Mouse (Mus musculus) lung, embryonic 14.5 days (tissue): ENCODE results near the gene Vps52. TPM values are rescaled to one million over a fixed set of nuclear protein-coding genes. Genes with fewer than 3 reads are reported as not detected.

ENCODE experiments used
- ATAC-seq: fragments of 200-750 bp; cut with Nextera tagmentation; 2 replicates; pipeline ENCODE4 v1.8.0; 2017; ENCODE audit warnings: mild to moderate bottlenecking, moderate TSS enrichment, moderate library complexity; ENCODE audit not compliant: insufficient read depth
- DNase-seq: peaks from one replicate; pipeline ENCODE4 v3.0.0-alpha.2; 2015
- H3K27ac ChIP-seq: fragments of 300-500 bp; sonication (generic); 2 replicates; pipeline ENCODE4 v1.5.1; 2014; ENCODE audit warnings: low read depth, mild to moderate bottlenecking, moderate library complexity
- H3K27me3 ChIP-seq: fragments of 300-500 bp; sonication (generic); 2 replicates; pipeline ENCODE4 v1.6.1; 2014; ENCODE audit warnings: low read length, control low read depth; ENCODE audit not compliant: insufficient read depth
- H3K36me3 ChIP-seq: fragments of 300-500 bp; sonication (generic); 2 replicates; pipeline ENCODE4 v1.6.1; 2014; ENCODE audit warnings: control low read depth; ENCODE audit not compliant: insufficient read depth
- H3K4me1 ChIP-seq: fragments of 300-500 bp; sonication (generic); 2 replicates; pipeline ENCODE4 v1.6.1; 2014; ENCODE audit warnings: antibody characterized with exemption, control low read depth; ENCODE audit not compliant: insufficient read depth
- H3K4me2 ChIP-seq: fragments of 300-500 bp; sonication (generic); 2 replicates; pipeline ENCODE4 v1.6.1; 2014; ENCODE audit warnings: mild to moderate bottlenecking
- H3K4me3 ChIP-seq: fragments of 300-500 bp; sonication (generic); 2 replicates; pipeline ENCODE4 v1.5.1; 2014; ENCODE audit warnings: low read depth, low read length
- H3K9ac ChIP-seq: fragments of 300-500 bp; sonication (generic); 2 replicates; pipeline ENCODE4 v1.6.1; 2014
- H3K9me3 ChIP-seq: fragments of 300-500 bp; sonication (generic); 2 replicates; pipeline ENCODE4 v1.6.1; 2016; ENCODE audit warnings: low read depth, low read length, control low read depth
- CTCF ChIP-seq: IDR thresholded peaks from 2 replicates; pipeline ENCODE4 v1.5.1; 2016; ENCODE audit warnings: antibody characterized with exemption, low read depth
- WGBS: fragments of 180-500 bp; shearing (Covaris S2); extraction: QIAGEN DNeasy Blood & Tissue Kit; methylation state at CpG from one replicate; pipeline ENCODE4 v1.1.7; 2014; 5-methylcytosine and 5-hydroxymethylcytosine counted together
- polyA plus RNA-seq: library from polyadenylated mRNA; unstranded; fragments of >200 nt; fragmentation: Nextera tagmentation; extraction: Ambion mirVana; gene quantifications from 2 replicates; pipeline ENCODE4 v1.2.1, GENCODE M21; 2014

Vps52 gene
- polyA plus RNA-seq, 1 experiment from 2014 or later: 34.8 TPM

DNA sequence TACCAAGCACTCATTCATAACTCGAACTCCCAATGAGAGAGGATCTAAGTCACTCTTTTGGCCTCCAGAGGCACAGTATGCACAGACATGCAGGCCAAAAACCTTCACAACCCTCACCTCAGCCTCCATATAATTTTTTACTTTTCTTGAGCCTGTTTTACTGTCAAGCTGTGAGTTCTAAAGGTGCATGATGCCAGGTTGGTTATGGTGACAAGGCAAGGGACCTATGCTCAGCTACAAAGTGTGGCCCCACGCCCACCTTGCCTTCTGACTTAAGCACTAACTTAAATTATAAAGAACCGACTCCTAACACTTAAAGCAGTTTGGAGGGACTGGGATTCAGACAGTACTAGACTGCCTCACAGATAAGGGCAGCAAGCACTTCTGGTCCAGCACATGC lies 2.3 kb upstream of the Vps52 start:
- DNase-seq: no peak
- H3K27ac ChIP-seq: no peak overlapping the region; the same call in 1 of the 2 replicates
- H3K9me3 ChIP-seq: no peaks in the 10 kb centered on the region
- H3K4me3 ChIP-seq: peak overlapping the region; percentile 99
- peaks cover 57% of the 10 kb centered on the region for H3K36me3 ChIP-seq
- ATAC-seq: no peak
- 80% methylated on average over 3 of the region's 3 CpGs for WGBS
- H3K4me1 ChIP-seq: peaks cover 26% of the 10 kb centered on the region; the same call in 1 of the 2 replicates
- no peak for TF ChIP-seq CTCF
- no peaks in the 10 kb centered on the region for H3K27me3 ChIP-seq
- peak overlapping the region; percentile 100 for H3K4me2 ChIP-seq
- peak overlapping the region; percentile 99 for H3K9ac ChIP-seq

DNA sequence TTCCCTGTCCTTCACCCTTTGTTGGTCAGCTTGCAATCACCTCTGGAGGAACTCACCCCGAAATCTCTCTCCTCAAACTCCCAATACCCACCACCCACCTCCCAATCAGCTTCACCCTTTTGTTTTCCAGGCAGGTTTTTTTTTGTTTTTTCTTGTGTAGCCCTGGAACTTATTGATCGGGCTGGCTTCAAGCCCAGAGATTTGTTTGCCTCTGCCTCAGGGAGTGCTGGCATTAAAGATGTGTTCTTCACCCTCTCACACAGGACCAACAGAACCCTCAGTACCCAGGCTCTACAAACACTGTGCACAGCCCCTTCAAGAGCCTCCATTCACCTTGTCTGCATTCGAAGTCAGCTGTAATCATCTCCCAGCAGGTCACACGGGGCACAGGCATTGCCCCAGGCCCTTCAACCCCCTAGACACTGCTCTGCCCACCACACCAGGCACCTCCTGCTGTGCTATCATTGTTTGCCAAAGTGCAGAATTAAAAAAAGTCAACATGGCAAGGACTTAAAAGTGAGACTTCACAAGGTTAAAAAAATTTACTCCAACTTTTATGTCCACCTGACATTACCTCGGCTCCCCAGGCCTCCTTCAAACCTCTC lies 1.5 kb upstream of the Vps52 start:
- Histone ChIP-seq H3K36me3 (peaks cover 56% of the 10 kb centered on the region), H3K27ac (peak overlapping the region; percentile 48; the same call in 1 of the 2 replicates), H3K4me3 (peak overlapping the region; percentile 99), H3K9ac (peak overlapping the region; percentile 99), H3K9me3 (no peaks in the 10 kb centered on the region), H3K4me1 (peaks cover 26% of the 10 kb centered on the region; the same call in 1 of the 2 replicates), H3K4me2 (peak overlapping the region; percentile 100), H3K27me3 (no peaks in the 10 kb centered on the region)
- DNase-seq (no peak), ATAC-seq (no peak)
- 35% methylated on average over 5 of the region's 5 CpGs for WGBS
- TF ChIP-seq CTCF: no peak

DNA sequence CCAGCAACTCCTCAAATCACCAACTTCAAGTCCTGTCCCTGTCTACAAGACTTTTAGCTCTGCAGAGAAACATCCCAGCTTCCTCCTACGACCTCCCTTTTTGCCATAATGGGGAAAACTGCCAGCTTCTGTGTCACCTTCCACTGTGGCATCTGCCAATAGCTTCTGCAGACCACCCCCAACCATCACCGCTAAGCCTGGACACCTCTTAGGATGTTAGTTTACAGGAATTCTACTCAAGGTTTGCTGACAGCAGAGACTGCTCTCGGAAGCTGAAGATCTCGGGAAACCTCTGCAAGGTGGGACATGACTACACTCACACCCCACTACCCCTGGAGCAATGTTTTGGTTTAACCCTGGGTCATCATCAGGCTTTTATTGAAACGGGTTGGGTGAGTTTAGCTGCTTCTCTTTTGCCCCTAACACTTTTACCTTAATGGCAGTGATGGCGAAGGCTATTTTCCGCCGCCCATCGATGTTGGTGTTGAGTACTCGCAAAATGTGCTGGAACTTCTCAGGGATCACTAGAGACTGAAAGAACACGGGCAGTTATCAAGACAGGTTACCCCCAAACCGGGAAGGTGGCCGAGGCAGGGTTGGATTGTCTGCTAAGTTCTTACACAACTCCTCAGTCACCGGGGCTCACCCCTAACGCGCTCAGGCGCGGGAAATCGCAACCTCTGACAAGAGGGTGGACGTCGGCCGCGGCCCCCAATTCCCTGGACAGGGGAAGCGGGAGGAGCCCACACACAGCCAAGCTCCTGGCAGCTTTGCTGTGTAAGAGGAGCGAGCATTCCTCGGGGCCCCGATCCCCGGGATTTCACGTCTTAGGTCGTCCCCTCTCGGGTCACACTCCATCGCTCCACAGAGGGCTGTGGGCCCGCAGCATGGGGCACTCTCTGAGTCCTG lies 712 bp upstream of the Vps52 start:
- Histone ChIP-seq H3K4me3 (peak overlapping the region; percentile 99), H3K9me3 (no peaks in the 10 kb centered on the region), H3K27me3 (no peaks in the 10 kb centered on the region), H3K4me1 (peaks cover 26% of the 10 kb centered on the region; the same call in 1 of the 2 replicates), H3K9ac (peak overlapping the region; percentile 99), H3K4me2 (peak overlapping the region; percentile 100), H3K36me3 (peaks cover 56% of the 10 kb centered on the region), H3K27ac (peak overlapping the region; percentile 97)
- TF ChIP-seq CTCF: no peak
- WGBS: under 1% methylated on average over 33 of the region's 33 CpGs
- peak; percentile 12 for ATAC-seq
- no peak for DNase-seq

DNA sequence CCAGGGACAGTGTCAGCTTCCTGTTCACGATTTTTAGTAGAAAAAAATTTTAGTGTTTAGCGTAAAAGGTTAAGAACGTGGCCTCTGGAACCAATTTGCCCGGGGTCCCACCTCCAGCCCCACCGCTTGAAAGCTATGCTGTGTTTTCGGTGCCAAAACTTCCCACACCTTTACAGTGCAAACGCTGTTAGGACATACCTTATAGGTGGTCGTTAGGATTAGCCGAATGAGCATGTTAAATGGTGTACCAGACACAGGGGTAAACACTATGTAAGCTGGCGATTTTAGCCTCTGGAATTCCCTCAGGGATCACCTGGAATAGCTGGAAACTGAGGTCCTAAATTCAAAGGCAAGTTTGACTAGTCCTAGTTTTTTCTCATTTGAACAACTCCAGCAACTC lies 724 bp downstream of the Vps52 start:
- H3K36me3 ChIP-seq: peaks cover 61% of the 10 kb centered on the region
- DNase-seq (no peak), ATAC-seq (no peak)
- no peak for TF ChIP-seq CTCF
- H3K4me1 ChIP-seq: peaks cover 26% of the 10 kb centered on the region; the same call in 1 of the 2 replicates
- H3K9ac ChIP-seq: peak overlapping the region; percentile 71
- H3K4me2 ChIP-seq: peak overlapping the region; percentile 78
- no peaks in the 10 kb centered on the region for H3K27me3 ChIP-seq
- H3K4me3 ChIP-seq: peak overlapping the region; percentile 99
- H3K9me3 ChIP-seq: no peaks in the 10 kb centered on the region
- H3K27ac ChIP-seq: no peak overlapping the region
- WGBS: 7% methylated on average over 10 of the region's 10 CpGs

DNA sequence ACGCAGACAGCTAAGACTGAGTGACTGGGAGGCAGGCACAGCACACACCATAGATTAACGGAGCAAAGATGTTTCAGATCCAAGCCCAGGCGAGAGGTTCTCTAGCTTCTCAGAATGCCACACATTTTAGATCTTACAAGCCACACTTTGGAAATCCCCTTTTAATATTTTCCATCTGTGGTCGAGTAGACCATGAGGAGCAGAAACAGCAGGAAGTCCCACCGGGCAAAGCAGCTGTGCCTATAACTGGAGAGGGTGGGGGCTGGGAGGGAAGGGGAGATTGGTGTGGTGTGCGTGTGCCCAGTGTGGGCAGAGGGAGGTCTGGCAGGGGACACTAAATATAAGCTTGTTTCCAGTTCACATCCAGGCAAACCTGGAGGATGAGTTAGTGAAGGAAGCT lies 1.9 kb downstream of the Vps52 start:
- no peak overlapping the region for H3K27ac ChIP-seq
- no peak overlapping the region for H3K4me2 ChIP-seq
- H3K27me3 ChIP-seq: no peaks in the 10 kb centered on the region
- no peak overlapping the region for H3K9ac ChIP-seq
- WGBS: 80% methylated on average over 6 of the region's 6 CpGs
- TF ChIP-seq CTCF: no peak
- H3K9me3 ChIP-seq: no peaks in the 10 kb centered on the region
- no peak overlapping the region for H3K4me3 ChIP-seq
- ATAC-seq: no peak
- H3K4me1 ChIP-seq: peaks cover 18% of the 10 kb centered on the region; the same call in 1 of the 2 replicates
- DNase-seq: no peak
- H3K36me3 ChIP-seq: peaks cover 60% of the 10 kb centered on the region

DNA sequence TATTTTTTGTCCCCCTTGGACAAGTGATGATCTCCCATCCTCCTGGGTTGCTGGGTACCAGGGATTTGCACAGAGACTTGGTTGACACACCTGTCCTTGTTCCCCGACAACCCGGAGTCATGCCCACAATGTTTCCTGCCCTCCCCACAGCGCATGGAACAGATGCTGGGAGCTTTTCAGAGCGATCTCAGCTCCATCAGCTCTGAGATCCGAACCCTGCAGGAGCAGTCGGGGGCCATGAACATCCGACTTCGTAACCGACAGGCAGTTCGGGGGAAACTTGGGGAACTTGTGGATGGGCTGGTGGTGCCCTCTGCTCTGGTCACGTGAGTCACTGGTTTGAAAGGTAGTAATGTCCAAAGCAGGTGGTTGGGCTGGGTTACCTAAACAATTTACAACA lies 2.8 kb downstream of the Vps52 start:
- Histone ChIP-seq H3K27me3 (no peaks in the 10 kb centered on the region), H3K36me3 (peaks cover 60% of the 10 kb centered on the region)
- 95% methylated on average over 11 of the region's 11 CpGs for WGBS

DNA sequence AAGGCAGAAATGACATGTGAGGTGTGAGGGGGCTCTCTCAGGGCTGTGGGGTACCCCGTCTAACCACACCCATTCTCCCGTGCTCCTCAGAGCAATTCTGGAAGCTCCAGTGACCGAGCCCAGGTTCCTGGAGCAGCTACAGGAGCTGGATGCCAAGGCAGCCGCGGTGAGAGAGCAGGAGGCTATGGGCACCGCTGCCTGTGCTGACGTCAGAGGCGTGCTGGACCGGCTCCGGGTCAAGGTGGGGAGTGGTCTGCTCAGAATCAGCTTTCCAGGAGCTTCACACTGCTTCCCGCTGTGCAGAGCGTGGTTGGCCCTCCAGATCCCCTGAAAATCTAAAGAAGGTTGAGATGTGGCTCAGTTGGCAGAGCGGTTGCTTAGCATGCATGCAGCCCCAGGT lies 3.5 kb downstream of the Vps52 start:
- H3K27me3 ChIP-seq: no peaks in the 10 kb centered on the region
- TF ChIP-seq CTCF: no peak
- no peak overlapping the region for H3K9ac ChIP-seq
- 93% methylated on average over 13 of the region's 13 CpGs for whole genome bisulfite sequencing
- peaks cover 58% of the 10 kb centered on the region for H3K36me3 ChIP-seq
- H3K27ac ChIP-seq: no peak overlapping the region
- no peak overlapping the region for H3K4me3 ChIP-seq
- H3K4me1 ChIP-seq: peaks cover 7% of the 10 kb centered on the region; the same call in 1 of the 2 replicates
- ATAC-seq (no peak), DNase-seq (no peak)
- no peaks in the 10 kb centered on the region for H3K9me3 ChIP-seq
- no peak overlapping the region for H3K4me2 ChIP-seq

More for the DNA sequence above, 2.8 kb downstream of the Vps52 start:
- TF ChIP-seq CTCF: no peak
- DNase-seq (no peak), ATAC-seq (no peak)
- Histone ChIP-seq H3K4me2 (no peak overlapping the region), H3K4me3 (no peak overlapping the region), H3K9ac (no peak overlapping the region), H3K9me3 (no peaks in the 10 kb centered on the region), H3K4me1 (peaks cover 12% of the 10 kb centered on the region; the same call in 1 of the 2 replicates), H3K27ac (no peak overlapping the region)
